Mouse (Mus musculus) stomach, postnatal 0 days (tissue): ENCODE results near the gene Nrcam. TPM values are rescaled to one million over a fixed set of nuclear protein-coding genes. Genes with fewer than 3 reads are reported as not detected.
"Not testable (repeated sequence)": the region's sequence is repeated elsewhere in the genome, so short reads cannot be mapped to it uniquely, and the experiment has no call there.

Source experiments
- ATAC-seq: fragments of 200-750 bp; cut with Nextera tagmentation; 2 replicates; pipeline ENCODE4 v1.8.0; 2017; ENCODE audit not compliant: low FRiP score, low TSS enrichment
- DNase-seq: peaks from one replicate; pipeline ENCODE4 v3.0.0-alpha.2; 2016; ENCODE audit warnings: low spot score
- H3K27ac ChIP-seq: fragments of 300-500 bp; sonication (generic); replicated peaks from 2 replicates; pipeline ENCODE4 v1.5.1; 2014; ENCODE audit warnings: mild to moderate bottlenecking, control low read depth
- H3K27me3 ChIP-seq: fragments of 300-500 bp; sonication (generic); 2 replicates; pipeline ENCODE4 v1.6.1; 2014; ENCODE audit warnings: low read length; ENCODE audit not compliant: control insufficient read depth, insufficient read depth
- H3K36me3 ChIP-seq: fragments of 300-500 bp; sonication (generic); 2 replicates; pipeline ENCODE4 v1.6.1; 2014; ENCODE audit warnings: low read length, mixed read lengths; ENCODE audit not compliant: control insufficient read depth, insufficient read depth
- H3K4me1 ChIP-seq: fragments of 300-500 bp; sonication (generic); replicated peaks from 2 replicates; pipeline ENCODE4 v1.6.1; 2014; ENCODE audit warnings: antibody characterized with exemption; ENCODE audit not compliant: control insufficient read depth, insufficient read depth
- H3K4me2 ChIP-seq: fragments of 300-500 bp; sonication (generic); replicated peaks from 2 replicates; pipeline ENCODE4 v1.6.1; 2014; ENCODE audit warnings: low read depth, mild to moderate bottlenecking, control low read depth, moderate library complexity
- H3K4me3 ChIP-seq: fragments of 300-500 bp; sonication (generic); 2 replicates; pipeline ENCODE4 v1.5.1; 2014; ENCODE audit warnings: low read depth, low read length, control low read depth
- H3K9ac ChIP-seq: fragments of 300-500 bp; sonication (generic); 2 replicates; pipeline ENCODE4 v1.6.1; 2014; ENCODE audit warnings: mild to moderate bottlenecking, low read length, control low read depth, mixed read lengths
- H3K9me3 ChIP-seq: fragments of 300-500 bp; sonication (generic); 2 replicates; pipeline ENCODE4 v1.6.1; 2016; ENCODE audit warnings: low read length; ENCODE audit not compliant: control insufficient read depth
- CTCF ChIP-seq: IDR thresholded peaks from 2 replicates; pipeline ENCODE4 v1.5.1; 2016; ENCODE audit warnings: antibody characterized with exemption, low read depth, mild to moderate bottlenecking, moderate library complexity
- EP300 ChIP-seq: optimal IDR thresholded peaks from 2 replicates; pipeline ENCODE3; 2016; ENCODE audit warnings: antibody characterized with exemption
- WGBS: fragments of 180-500 bp; shearing (Covaris S2); extraction: QIAGEN DNeasy Blood & Tissue Kit; methylation state at CpG from one replicate; pipeline ENCODE4 v1.1.7; 2014; 5-methylcytosine and 5-hydroxymethylcytosine counted together
- polyA plus RNA-seq: library from polyadenylated mRNA; unstranded; fragments of >200 nt; fragmentation: Nextera tagmentation; extraction: Ambion mirVana; gene quantifications from 2 replicates; pipeline ENCODE4 v1.2.1, GENCODE M21; 2015

Nrcam gene
- polyA plus RNA-seq: 1.2 and 1.6 TPM in 2 replicates

DNA sequence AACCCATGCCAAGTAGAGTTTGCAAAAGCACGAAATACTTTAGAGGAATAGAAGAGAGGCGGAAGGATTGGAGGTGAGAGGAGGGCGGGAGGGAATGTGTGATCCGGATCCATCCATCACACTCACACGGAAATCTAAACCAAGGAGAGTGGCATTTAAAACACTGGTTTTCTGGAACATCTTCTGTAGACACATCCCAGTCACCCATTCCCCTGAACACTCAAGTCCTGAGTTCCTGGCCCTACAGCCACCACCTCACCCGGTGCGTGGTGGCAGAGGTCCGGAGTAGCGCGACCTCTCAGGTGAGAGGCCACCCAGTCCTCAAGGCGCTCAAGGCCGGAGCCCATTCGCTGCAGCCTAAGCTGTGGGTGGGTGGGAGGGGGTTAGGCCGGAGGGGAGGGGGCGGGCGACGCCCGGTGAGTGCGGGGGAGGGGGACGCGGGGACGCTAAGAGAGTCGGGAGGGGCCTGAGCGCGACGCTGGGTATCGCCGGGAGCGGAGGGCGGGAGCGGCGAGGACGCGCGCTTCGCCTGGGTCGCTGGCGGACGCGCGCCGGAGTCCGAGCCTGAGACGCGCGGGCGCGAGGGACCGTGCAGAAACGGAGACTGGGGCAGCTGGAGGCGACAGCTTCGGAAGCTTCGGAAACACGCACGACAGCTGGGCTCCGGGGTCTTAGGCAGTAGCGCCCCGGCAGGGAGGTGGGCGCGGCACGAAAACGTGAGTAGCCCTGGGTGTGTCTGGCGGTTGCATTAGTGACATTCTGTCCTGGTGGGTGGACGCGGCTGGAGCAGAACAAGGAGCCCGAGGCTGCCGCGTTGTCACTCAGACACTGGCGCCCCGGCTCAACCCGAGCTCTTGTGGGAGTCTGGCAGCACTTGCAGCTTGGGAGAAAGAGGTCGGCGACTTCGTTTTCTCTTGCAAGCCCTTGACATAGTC lies at the start of gene Nrcam:
Nrcam (plus strand) TSS at position 505 of the 935 bp plus-strand sequence.
- no peaks in the 10 kb centered on the region for H3K9me3 ChIP-seq
- H3K4me1 ChIP-seq: peaks cover 8% of the 10 kb centered on the region; the same call in 1 of the 2 replicates
- ATAC-seq (peak; percentile 72), DNase-seq (peak; percentile 46)
- no peak within 1 kb of the TSS for H3K27ac ChIP-seq
- H3K36me3 ChIP-seq: no peaks in the 10 kb centered on the region
- peak within 1 kb of the TSS; percentile 53 for H3K4me3 ChIP-seq
- peak within 1 kb of the TSS; percentile 45 for H3K9ac ChIP-seq
- TF ChIP-seq EP300 (no peak), CTCF (no peak)
- no peaks in the 10 kb centered on the region for H3K27me3 ChIP-seq
- 3% methylated on average over 66 of the region's 74 CpGs for WGBS
- H3K4me2 ChIP-seq: peak within 1 kb of the TSS; percentile 99

DNA sequence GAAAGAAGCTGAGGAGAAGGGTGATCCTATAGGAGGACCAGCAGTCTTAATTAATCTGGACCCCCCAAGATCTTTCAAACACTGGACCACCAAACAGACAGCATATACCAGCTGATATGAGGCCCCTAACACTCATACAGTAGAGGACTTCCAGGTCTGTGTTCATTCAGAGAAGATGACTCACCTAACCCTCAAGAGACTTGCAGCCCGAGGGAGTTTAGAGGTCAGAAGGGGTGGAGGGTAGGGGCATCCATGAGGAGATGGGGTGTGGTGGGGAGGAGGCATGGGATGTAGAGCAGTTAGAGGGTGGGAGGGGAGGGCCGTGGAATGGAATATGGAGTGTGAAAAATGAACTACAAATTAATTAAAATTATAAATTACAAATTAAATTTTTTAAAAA lies 48.5 kb upstream of the Nrcam start:
- H3K9me3 ChIP-seq, H3K27ac ChIP-seq, DNase-seq, H3K27me3 ChIP-seq, H3K4me1 ChIP-seq, ATAC-seq, H3K36me3 ChIP-seq, H3K9ac ChIP-seq, H3K4me3 ChIP-seq, H3K4me2 ChIP-seq: not testable (repeated sequence)
- WGBS: 60% methylated on average over 2 of the region's 2 CpGs

DNA sequence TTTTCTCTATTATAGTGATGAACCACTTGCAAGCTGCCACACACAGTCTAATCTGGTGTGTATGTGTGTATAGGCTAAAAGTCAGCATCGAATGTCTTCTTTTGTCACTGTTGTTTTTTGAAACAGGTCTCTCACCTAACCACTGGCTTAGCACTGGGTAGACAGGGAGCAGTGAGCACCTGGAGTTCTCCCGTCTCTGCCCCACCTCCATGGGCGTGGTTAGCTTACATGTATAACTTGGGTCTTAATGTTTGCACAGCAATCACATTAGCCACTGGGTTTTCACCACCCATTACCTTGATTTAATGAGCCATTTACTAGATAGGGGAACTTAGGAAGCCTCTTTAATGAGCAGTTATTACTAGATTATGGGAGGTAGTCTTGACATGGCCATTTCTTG lies 47.2 kb upstream of the Nrcam start:
- WGBS: 50% methylated on average over 3 of the region's 3 CpGs

DNA sequence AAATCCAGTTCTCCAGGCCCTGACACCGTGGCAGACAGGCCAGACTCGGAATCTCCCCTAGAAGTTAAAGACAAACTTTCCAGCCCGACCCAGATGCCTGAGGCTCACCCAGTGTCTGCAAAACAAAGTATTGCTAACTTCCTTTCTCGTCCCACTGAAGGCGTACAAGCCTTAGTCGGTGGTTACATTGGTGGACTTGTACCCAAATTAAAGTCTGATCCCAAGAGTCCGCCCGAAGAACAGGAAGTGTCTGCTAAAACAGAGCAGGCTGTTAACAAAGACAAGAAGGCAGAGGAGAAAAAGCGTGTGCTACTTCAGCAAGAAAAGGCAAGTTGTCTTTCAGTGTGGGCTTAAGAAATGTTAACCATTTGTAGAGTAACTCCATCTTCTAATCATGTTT lies 45.3 kb upstream of the Nrcam start:
- no peak overlapping the region for H3K27ac ChIP-seq
- H3K4me3 ChIP-seq: no peak overlapping the region
- H3K36me3 ChIP-seq: peaks cover 3% of the 10 kb centered on the region; the same call in 1 of the 2 replicates
- H3K4me2 ChIP-seq: no peak overlapping the region
- no peaks in the 10 kb centered on the region for H3K27me3 ChIP-seq
- ATAC-seq: no peak
- H3K4me1 ChIP-seq: no peaks in the 10 kb centered on the region
- H3K9me3 ChIP-seq: no peaks in the 10 kb centered on the region
- 52% methylated on average over 9 of the region's 9 CpGs for WGBS
- H3K9ac ChIP-seq: no peak overlapping the region
- TF ChIP-seq CTCF (no peak), EP300 (no peak)
- DNase-seq: no peak

More for the DNA sequence above, 47.2 kb upstream of the Nrcam start:
- no peak overlapping the region for H3K9ac ChIP-seq
- no peaks in the 10 kb centered on the region for H3K27me3 ChIP-seq
- TF ChIP-seq CTCF: no peak
- no peak for TF ChIP-seq EP300
- no peaks in the 10 kb centered on the region for H3K9me3 ChIP-seq
- H3K4me3 ChIP-seq: no peak overlapping the region
- H3K36me3 ChIP-seq: peaks cover 3% of the 10 kb centered on the region; the same call in 1 of the 2 replicates
- no peak overlapping the region for H3K27ac ChIP-seq
- ATAC-seq: no peak
- peak; percentile 56 for DNase-seq
- H3K4me1 ChIP-seq: no peaks in the 10 kb centered on the region
- H3K4me2 ChIP-seq: no peak overlapping the region

DNA sequence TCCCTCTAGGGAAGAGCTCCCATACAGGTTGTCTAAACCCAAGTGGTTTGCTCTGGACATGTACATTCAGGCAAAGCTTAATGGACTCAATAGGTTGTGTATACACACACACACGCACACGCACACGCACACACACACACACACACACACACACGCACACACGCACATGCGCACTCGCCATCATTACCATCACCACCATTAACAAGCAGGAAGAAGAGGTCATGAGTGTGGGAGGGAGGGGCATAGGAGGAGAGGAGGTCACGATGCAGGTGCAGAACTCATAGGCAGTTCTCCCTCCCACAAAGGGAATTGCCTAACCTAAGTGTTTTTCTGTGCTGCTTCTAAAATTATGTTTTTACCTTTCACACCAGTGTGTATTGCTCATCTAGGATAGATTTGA lies 41.7 kb upstream of the Nrcam start:
- H3K4me2 ChIP-seq: no peak overlapping the region
- TF ChIP-seq EP300 (no peak), CTCF (no peak)
- H3K4me3 ChIP-seq: no peak overlapping the region
- 89% methylated on average over 8 of the region's 8 CpGs for WGBS
- H3K27me3 ChIP-seq: no peaks in the 10 kb centered on the region
- no peaks in the 10 kb centered on the region for H3K9me3 ChIP-seq
- no peak for DNase-seq
- no peaks in the 10 kb centered on the region for H3K4me1 ChIP-seq
- no peak overlapping the region for H3K9ac ChIP-seq
- no peak overlapping the region for H3K27ac ChIP-seq
- ATAC-seq: no peak
- peaks cover 3% of the 10 kb centered on the region; the same call in 1 of the 2 replicates for H3K36me3 ChIP-seq

DNA sequence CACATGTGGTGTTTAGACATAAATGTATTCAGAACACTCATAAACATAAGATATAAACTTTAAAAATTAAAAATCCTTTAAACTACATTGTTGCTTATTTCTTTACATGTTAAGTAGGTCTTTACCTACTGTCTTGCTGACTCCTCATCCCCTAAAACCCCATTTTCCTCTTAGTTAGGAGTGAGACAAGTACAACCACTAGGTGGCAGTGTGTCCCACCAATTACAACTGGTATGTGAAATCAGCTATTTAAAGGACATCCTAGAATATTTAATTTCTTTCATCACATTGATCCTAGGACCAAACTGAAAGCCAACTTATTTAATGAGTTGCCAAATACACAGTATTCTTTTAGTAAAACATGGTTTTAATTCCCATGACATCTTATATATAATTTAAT lies 36.4 kb upstream of the Nrcam start:
- no peak overlapping the region for H3K9ac ChIP-seq
- TF ChIP-seq EP300: no peak
- peak; percentile 85 for TF ChIP-seq CTCF
- H3K36me3 ChIP-seq: no peaks in the 10 kb centered on the region; the same call in 1 of the 2 replicates
- H3K9me3 ChIP-seq: no peaks in the 10 kb centered on the region
- H3K4me1 ChIP-seq: no peaks in the 10 kb centered on the region
- ATAC-seq (0 out of 2 replicates have a peak, but pooled peaks have one; percentile 40), DNase-seq (peak; percentile 34)
- no peak overlapping the region for H3K27ac ChIP-seq
- H3K27me3 ChIP-seq: no peaks in the 10 kb centered on the region
- no peak overlapping the region for H3K4me2 ChIP-seq
- H3K4me3 ChIP-seq: no peak overlapping the region
